Mouse (Mus musculus): ENCODE data around the gene Gngt1.

The Gngt1 gene

DNA sequence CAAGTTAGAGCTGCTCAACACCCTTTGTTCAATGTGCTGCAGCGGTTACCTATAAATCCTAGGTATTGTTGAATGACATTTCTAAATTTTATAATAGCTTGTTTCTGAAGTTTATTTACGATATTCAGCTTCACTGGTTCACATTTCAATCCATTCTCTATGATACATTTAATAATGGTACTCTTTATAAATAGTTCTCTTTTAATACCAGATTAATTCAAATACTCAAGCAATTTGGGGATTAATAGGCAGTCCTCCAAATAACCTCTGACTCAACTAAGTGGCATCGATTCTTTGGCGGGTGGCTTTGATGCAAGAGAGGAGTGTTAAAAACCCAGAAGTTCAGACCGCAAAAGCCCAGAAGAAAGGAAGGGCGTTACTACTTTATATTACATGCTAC, at the start of gene Gngt1:
TSS of gene Gngt1 (plus strand) at position 301 of the 400 bp plus-strand sequence.
- no peak for DNase-seq (ENCODE audit: low spot score in 2 of 2)

DNA sequence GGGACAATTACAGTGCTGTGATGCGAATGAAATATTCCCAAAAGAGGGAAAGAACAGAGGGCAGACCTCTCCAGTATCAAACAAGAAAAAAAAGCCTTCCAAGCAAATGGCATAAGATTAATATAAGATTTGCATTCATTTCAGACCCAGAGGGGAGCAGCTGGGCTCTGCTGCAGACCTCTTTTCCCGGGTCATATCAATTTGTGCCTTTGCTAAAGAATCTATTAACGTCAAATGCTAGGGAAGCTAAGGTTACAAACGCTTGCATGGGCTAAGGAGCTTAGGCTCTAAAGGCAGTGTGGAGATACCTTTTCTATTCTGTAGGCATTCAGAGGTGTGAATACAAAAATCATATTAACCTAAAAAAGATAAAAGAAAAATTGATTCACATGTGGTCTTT, 38.6 kb upstream of the Gngt1 start:
- DNase-seq (ENCODE audit: low spot score in 2 of 2) = no peak

DNA sequence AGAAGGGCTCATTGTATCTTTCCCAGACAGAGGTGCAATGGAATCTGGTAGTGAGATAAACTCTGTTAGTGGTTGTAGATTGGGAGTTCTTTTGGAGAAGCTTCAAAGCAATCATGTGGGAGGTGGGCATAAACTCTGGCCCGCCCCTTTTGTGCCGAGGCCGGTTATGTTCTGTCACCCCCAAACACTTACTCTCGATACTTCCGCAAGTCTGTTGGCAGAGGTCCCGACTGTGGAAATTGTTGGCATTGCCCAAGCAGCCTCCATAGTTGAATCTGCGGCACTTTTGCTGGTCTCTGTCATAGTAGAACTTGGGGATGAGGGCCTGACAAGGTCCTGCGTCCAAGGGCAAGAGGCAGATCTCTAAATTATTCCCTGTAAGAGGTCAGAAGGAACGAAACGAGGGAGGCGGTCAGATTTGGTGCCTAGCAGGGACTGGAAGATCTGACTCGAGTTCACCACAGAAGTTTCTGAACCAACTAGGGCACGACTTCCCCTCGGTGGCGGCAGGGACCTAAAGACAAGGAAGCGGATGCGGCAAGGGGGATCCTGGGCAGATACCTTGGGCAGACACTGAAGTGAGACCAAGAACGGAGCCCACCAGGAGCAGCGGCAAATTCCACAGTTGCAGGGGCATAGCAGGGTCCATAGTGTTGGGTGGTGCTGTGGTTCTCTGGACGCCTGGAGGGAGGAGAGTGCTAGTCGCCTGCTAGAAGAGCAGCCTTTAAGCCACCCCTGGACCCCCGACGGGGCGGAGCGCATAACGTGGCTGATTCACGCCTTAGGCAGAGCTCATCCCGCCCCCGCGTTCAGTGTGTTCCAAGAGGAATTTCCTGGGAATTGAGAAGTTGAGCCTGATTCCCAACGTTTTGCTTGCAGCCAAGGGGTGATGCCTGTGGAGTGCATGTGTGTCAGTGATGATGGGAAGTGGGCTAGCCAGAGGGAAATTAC, 25.6 kb upstream of the Gngt1 start:
- DNase-seq (ENCODE audit: low spot score in 2 of 2) = peak in 1 of 2 experiments; percentile 7

DNA sequence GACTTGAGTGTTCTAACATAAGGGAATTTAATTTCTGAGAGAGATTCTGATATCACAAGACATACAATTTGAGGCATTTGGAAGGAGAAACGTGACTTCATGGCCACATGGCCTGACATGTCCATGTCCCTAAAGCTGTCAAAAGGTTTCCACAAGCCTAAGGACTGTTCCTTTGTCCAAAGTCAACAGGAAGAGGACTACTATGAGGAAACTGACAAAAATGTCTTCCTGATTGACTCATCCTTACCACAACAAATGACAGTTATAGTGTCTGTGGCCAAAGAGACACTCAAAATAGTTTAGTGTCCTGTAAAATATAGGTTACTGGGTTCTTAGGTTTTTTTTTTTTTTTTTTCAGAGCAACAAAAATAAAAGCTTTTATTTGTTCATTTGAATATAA, 19.9 kb upstream of the Gngt1 start:
- no peak for DNase-seq (ENCODE audit: low spot score in 2 of 2)

DNA sequence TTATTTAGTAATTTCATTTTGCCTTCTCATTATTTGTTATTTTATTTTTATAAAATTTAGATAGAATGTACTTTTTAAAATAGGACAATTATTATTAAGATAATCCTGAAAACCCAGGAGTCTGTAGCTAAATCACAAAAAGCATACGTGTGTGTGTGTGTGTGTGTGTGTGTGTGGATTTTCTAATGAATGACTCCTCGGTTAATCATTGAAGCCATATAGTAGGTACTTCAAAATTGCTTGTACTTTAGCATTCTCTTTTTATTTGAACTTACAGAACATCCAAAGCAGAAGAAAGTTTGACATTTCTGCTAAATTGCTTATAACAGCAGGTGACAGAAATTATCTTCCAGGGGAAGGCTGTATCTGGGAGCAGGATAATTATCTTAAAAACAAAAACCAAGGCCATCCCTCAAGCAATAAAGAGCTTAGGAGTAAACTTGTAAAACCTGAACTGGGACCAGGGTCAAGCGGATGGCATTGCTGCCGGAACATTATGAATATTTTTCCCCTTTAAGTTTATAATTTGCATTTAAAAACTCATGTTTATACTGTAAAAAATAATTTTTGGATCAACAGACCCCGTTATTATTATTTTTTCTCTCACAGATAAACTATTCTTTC, 10.8 kb upstream of the Gngt1 start:
- no peak for DNase-seq (ENCODE audit: low spot score in 2 of 2)

DNA sequence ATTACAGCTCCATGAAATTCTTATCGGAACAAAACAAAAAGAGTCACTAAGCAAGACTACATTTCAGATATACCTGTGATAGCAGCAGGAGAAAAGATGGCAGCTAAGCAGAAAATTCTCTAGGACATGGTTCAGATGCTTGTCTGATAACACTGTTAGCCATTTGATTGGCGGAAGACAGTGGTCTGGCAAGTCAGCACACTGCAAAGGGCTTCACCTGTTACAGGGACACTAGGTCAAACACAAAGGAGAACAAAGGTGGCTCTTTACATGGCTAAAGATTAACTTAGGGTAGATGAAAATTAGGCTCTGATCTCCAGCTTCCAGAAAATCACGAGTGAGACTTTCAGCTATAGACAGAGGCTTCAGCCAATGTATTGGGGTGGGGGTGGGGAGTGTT, 4.8 kb upstream of the Gngt1 start, which contains the start of gene Tfpi2:
TSS of gene Tfpi2 (minus strand) at position 170 of the 400 bp plus-strand sequence.
- no peak for DNase-seq (ENCODE audit: low spot score in 2 of 2)

DNA sequence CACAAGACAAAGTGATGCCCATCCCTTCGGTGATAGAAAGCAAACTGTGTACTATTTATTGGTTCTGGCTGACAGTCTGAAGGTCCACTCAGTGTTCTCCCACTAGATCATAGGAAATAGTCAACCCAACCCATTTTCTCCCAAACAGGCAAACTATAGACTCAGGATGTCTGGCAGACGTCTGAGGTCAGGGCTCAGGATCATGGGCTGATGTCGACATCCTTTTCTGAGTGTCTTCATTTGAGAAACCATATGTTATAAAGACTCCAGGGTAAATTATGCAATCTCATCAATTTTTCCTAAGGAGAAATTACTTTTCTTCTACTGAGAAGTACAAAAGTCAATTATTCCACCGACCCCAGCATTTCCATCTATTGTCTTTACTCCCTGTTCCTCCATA, 4.5 kb downstream of the Gngt1 start:
- no peak for DNase-seq (ENCODE audit: low spot score in 2 of 2)

DNA sequence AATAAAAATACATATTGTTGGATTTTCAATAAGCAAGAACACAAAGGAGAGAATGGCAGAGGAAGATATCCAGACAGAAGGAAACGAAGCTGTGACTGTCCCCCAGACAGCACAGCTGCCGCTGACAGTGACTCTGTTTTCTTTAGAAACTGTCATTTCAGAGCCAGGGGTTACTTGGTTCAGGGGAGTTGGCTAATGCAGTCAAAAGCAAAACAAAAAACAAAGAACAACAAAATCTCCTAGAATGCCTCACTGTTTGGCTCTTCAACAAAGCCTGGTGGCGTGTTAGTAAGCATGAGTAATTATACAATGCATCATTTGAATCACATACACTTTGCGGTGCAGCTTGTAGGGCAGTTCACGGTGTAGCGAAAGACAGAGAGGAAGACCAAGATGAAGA, 5.7 kb downstream of the Gngt1 start:
- no peak for DNase-seq (ENCODE audit: low spot score in 2 of 2)

DNA sequence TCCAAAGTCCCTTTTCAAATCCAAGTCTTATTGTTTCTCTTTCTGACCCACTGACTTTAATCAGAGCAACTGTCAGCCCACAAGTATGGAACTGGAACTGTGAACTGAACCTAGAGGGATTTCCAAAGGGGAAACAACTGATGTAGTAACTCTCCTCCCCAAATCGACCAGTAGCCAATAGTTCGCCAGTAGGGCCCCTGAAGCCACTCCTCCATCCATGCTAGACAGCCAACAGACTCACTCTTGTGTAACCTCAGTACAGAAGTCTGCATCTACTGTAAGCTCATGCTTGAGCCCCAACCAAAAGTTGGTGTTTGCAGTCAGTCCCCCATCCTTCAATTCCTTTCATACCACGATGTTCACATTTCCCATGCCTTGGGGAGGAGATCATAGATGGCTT, 7.1 kb downstream of the Gngt1 start:
- no peak for DNase-seq (ENCODE audit: low spot score in 2 of 2)

DNA sequence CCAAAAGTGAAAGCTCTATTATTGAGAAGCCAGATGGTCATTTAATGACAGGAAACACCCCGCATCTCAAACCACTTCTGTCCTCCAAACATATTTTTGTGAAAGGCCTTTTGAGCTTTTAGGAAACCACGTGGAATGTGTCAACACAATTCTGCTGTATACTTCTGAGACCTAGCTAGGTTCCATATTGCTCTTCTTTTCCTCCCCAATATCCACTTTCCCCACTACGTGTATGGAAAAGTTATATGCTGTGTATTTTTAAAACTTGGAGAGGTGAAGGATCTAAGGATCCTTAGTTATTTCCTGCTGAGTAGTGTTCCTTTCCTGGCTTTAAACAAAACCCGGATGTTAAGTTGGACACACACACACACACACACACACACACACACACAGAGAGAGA, 9.9 kb downstream of the Gngt1 start:
- DNase-seq (ENCODE audit: low spot score in 2 of 2) = no peak

DNA sequence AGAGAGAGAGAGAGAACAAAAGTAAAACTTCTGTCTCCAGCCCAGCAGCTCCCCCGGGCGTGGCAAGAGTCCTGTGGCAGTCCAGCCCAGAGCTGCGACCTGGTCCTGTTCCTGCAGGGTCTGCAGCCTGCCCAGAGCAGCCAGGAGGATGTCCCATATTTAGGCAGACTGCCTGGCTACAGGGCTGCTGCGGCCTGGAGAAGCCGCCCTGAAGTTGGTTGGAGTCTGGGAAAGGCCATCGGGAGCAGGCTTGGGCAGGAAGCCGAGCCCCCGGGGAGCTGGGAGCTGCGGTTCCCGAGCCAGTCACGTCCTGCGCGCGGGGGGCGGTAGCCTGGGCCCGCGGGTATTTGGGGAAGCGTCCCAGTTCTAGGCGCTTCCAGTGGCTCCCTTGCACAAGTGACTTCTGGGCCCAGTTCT, 10.3 kb downstream of the Gngt1 start, which contains the start of gene Gng11:
TSS of gene Gng11 (plus strand) at position 15 of the 417 bp plus-strand sequence.
- peak; percentile 11 to 27 for DNase-seq (ENCODE audit: low spot score in 2 of 2)

DNA sequence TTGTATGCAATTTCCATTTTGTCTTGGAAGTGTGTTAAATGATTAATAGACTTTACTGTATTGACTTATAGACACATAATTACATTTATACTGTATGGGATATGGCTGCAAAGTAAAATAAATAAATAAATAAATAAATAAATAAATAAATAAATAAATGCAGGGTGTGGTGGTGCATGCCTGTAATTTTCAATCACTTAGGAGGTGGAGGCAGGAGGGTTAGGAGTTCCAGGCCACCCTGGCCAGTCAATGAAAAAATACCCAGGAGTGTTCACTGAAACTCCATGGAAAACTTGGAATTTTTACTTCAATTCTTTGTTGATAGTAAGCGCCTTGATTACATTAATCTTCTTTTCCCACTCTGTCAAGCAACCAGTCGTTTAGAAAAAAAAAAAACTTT, 11.2 kb downstream of the Gngt1 start:
- DNase-seq (ENCODE audit: low spot score in 2 of 2) = no peak

DNA sequence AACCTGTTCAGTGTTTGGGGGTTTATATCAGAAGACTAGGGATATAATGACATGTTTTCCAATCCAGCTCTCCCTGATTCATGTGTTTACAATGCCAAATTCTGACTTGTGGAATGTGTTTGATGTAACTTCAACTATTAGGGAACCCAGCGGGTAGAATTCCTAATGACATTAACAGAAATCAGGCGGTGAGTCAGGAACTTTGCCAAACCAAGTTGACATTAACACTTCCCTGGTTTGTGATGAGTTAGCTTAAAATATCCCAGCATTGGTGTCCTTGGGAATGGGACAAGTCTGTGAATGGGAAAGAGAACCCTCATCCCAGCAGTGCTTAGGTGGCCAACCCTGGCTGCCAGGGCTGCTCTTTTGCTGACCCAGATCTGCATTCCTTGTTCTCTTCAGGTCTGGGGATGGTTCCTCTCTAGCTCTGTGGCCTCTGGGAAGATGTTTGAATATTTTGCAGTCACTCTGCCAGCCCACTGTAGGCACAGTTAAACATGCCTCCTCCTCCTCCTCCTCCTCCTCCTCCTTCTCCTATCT, 15.0 kb downstream of the Gngt1 start:
- DNase-seq (ENCODE audit: low spot score in 2 of 2) = no peak

DNA sequence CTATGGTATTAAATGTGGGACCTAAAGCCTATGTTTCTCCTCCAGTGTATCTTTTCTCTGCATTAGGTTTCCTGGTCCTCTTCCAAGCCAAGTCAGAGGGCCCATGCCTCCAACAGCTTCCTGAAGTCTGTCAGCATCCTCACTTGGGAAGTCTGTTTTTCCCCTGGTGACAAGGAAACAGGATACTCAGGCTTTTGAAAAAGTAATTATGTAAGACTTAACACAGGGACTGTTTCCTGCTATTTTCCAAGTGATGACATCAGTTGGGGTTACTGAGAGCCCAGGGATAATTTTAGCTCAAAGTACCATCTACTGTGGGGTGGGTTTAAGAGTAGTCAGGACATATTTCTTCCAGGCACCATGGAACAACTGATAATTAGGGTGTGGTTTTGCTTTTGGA, 16.0 kb downstream of the Gngt1 start:
- no peak for DNase-seq (ENCODE audit: low spot score in 2 of 2)

DNA sequence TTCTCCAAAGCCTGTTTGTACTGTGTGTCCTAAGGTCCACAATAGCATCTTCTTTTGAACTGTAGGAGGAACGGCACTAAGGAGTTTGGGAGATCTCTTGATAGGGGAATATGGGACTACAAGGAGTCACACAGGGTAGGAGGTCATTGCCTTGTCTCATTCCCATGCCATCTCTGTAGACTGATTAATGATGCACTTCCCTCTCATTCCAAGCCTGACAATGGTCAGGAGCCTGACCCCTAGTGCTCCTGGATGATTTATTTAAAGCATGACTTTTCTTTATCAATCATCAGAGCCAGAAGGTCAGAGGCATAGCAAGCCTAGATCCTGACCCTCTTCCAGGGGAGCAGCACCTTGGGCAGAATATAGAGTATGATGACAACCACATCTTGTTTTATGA, 29.1 kb downstream of the Gngt1 start:
- no peak for DNase-seq (ENCODE audit: low spot score in 2 of 2)

DNA sequence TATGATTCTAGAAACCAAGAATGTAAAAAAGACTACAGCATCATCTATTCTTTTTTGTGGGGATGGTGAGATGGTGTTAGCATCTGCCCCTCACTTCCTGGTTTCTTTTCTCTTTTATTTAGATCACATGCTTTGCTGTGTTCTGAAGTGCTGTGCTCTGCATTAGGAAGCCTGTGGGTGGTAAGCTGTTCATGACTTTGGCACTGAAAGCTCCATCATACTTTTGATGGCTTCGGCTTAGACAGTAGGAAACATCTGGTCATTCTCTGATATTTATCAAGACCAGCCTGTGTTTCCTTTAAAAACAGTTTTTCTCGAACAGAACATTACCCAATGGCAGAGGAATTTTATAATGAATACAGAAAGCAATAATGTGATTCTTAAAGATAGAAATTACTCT, 32.8 kb downstream of the Gngt1 start:
- no peak for DNase-seq (ENCODE audit: low spot score in 2 of 2)

DNA sequence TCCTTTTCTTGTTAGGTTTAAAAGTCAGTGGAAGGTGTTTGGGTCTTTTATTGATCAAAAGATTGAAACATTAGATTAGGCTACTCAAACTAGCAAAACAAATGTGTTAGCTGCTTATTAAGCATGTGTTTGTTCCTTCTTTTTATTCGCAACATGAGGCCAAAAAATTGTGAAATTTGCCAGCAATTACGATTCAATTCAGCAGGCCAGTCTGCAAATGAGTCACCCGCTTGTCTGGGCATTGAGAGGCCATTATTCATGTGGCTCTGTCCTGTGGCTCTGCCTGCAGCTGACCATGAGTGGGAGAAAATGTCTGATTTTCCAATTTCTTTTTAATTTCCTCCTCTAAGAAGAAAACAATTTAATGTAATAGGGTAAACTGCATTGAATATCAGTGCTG, 37.4 kb downstream of the Gngt1 start:
- DNase-seq (ENCODE audit: low spot score in 2 of 2) = no peak

DNA sequence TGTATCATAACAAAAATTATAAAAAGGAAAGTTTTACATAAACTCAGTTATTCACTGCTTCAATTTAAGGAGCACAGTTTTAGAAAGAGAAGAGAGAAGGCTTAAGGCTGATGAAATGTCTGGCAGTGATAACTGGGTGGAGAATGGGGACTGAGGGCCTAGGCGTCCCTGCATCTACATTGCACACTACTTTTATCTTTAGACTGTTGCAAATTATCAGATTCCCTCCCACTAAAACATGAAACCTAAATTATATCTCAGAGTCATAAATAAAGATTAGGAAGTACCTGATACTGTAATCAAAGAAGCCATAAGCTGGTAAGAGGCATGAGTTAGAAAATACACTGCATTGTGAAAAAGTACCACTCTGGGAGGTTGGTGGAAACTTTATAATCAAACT, 48.2 kb downstream of the Gngt1 start:
- no peak for DNase-seq (ENCODE audit: low spot score in 2 of 2)

Measured in frontal cortex, postnatal 10 days (tissue).